Mouse (Mus musculus): ENCODE results near the gene Mis18a.

DNA sequence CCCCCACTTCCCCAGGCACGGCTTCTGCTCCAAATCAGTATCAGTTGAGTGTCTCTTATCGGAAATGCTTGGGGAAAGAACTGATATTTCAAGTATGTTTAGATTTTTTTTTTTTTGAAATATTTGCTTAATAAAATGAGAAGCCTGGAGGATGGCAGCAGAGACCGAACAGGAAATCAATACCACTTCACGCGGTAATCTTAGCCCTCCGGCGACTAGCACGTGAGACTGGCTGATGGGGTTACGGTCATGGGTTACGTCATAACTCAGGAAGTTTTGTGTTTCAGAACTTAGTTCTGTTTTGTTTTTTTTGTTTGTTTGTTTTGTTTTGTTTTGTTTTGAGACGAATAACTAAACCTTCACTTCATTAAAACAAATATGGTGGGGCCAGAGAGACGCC lies 16.9 kb downstream of the Mis18a start:
- no peak for TF ChIP-seq POLR2A (IDR thresholded peaks at IDR 0.05; ENCODE audit: low read depth, low read length)
- TF ChIP-seq CTCF (IDR thresholded peaks at IDR 0.05; ENCODE audit: borderline replicate concordance, insufficient read depth, low read length) = no peak
